8 mouse cellular contexts compared by ENCODE assay signal in the genomic region with DNA sequence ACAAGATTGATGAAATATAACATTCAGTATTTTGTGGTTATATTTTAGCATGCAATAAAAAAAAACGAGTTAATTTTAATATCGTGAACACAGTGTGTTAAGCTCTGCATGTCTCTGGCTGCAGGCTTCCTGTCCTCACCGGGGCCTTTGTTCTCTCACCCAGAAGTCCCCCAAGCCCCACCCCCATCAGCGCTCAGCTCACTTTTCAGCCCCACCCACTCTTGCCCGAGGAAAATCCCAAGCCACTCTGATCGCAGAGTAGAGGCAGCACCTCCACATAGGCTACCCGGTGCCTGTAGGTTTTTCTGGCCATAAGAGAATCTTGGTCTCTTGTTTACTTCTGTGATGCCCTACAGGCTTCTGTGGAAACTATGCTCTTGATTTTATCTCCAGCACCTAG. TPM values are rescaled to one million over a fixed set of nuclear protein-coding genes. Genes with fewer than 3 reads are reported as not detected.
DNase-seq lines count a peak whose midpoint lies in the region; ATAC-seq lines count a peak whose summit lies in the region.

No protein-coding gene starts in this region.

- H3K27ac ChIP-seq in embryonic facial prominence, embryonic 11.5 days (replicated peaks; ENCODE audit: low read depth, low read length): no peak overlapping the region

- no peak overlapping the region; the same call in 1 of the 2 replicates for H3K9ac ChIP-seq in embryonic facial prominence, embryonic 11.5 days (replicated peaks; ENCODE audit: low read length)

- H3K4me2 ChIP-seq in embryonic facial prominence, embryonic 11.5 days (ENCODE audit: low read depth, low read length): peak overlapping the region; percentile 14; the same call in 1 of the 2 replicates

- ATAC-seq in embryonic facial prominence, embryonic 11.5 days (replicated peaks; ENCODE audit: insufficient number of reproducible peaks, low FRiP score, low TSS enrichment, low read depth): peak; percentile 94
- no peak for ATAC-seq in erythroid progenitor cell, adult 5-6 weeks (replicated peaks; ENCODE audit: low FRiP score, poor library complexity, severe bottlenecking)

- no peaks in the 10 kb centered on the region for H3K9me3 ChIP-seq in embryonic facial prominence, embryonic 11.5 days (replicated peaks; ENCODE audit: control insufficient read depth, low read length)

- no peaks in the 10 kb centered on the region for H3K4me1 ChIP-seq in embryonic facial prominence, embryonic 11.5 days (ENCODE audit: control insufficient read depth, insufficient read depth, low read length)

- no peak overlapping the region for H3K4me3 ChIP-seq in embryonic facial prominence, embryonic 11.5 days (ENCODE audit: low read depth, low read length)

- 0% methylated on average over 7 of the region's 7 CpGs for WGBS in embryonic facial prominence, embryonic 11.5 days

- H3K36me3 ChIP-seq in embryonic facial prominence, embryonic 11.5 days (replicated peaks; ENCODE audit: control insufficient read depth, insufficient read depth, low read depth, low read length): no peaks in the 10 kb centered on the region

- H3K27me3 ChIP-seq in embryonic facial prominence, embryonic 11.5 days (ENCODE audit: control insufficient read depth, insufficient read depth, low read length): no peaks in the 10 kb centered on the region

- DNase-seq in 3T3-L1 (ENCODE audit: low read depth, low spot score) (peak; percentile 46), ES-CJ7 (ENCODE audit: low read depth, low spot score) (peak; percentile 83)
- DNase-seq in embryonic facial prominence, embryonic 11.5 days (ENCODE audit: low spot score): peak; percentile 89
- peak; percentile 55 to 56 for DNase-seq in heart, postnatal 10 days
- DNase-seq in kidney, postnatal 25 days: peak; percentile 63 to 71
- peak; percentile 39 for DNase-seq in lung, postnatal 14 days
- peak; percentile 50 for DNase-seq in ovary, postnatal 36 days (ENCODE audit: low spot score)

- intact Hi-C loops in heart, postnatal 10 days (cut with DNase I): loop anchor here (5.0 kb wide), 1 partner anchor 253 kb away; no protein-coding TSS in a partner anchor

RNA-seq across cellular contexts. Expression of a gene that starts 50.4 kb away (rescaled TPM):
- polyA plus RNA-seq in embryonic facial prominence, embryonic 11.5 days (2014; fragmentation: Nextera tagmentation; extraction: Ambion mirVana): 0.67 TPM in 1 of 2 replicates, not detected in the other
- 1 to 10 TPM; 1.5 to 2.4 TPM for total RNA-seq in heart, postnatal 10 days (2021)
- not detected in 2 replicates for total RNA-seq in erythroid progenitor cell, adult 5-6 weeks (2015; ENCODE audit: low replicate concordance)
- not detected in 2 replicates for total RNA-seq in erythroid progenitor cell, adult 5-6 weeks (2017; ENCODE audit: low replicate concordance)

Comparison
In these comparisons a context has a peak if more than half of its experiments do, and no peak if none do; other contexts are left out.
1. DNase-seq: peak in every context shown above with its lines; median percentile 89 in embryonic facial prominence, embryonic 11.5 days; 83 in ES-CJ7; 67 in kidney, postnatal 25 days; 56 in heart, postnatal 10 days; 50 in ovary, postnatal 36 days; 46 in 3T3-L1; 39 in lung, postnatal 14 days.